Mouse (Mus musculus): ENCODE results near the gene B3gat2.

Gene B3gat2

GRCm38 (mm10) chr1:23792737-23793533, 31.4 kb downstream of the B3gat2 start:
- ChIA-PET POLR2A (no interaction called here), CTCF (interaction anchor here in 3 of 4 experiments (0.7 to 2.9 kb wide), 9 partner anchors 30 to 345 kb away, joined by 3 to 16 read pairs (median 4); partner anchors contain the start of gene B3gat2 (in 1 of the 3))

GRCm38 (mm10) chr1:23798306-23798705, 36.8 kb downstream of the B3gat2 start:
- ChIA-PET POLR2A (no interaction called here), CTCF (interaction anchor here in 1 of 4 experiments (0.6 kb wide), 1 partner anchor 8 kb away, joined by 3 read pairs; no protein-coding TSS in a partner anchor)

- POLR2A ChIA-PET, result no interaction called here
- CTCF ChIA-PET, result no interaction called here
Observed at GRCm38 (mm10) chr1:23821615-23822014, 60.1 kb downstream of the B3gat2 start.

- ChIA-PET CTCF (interaction anchor here (0.6 to 2.3 kb wide), 31 partner anchors 8 to 1452 kb away, joined by 3 to 28 read pairs (median 4); partner anchors contain the start of genes Fam135a (in 1 of the 4) and Sdhaf4 (in 1 of the 4)), POLR2A (interaction anchor here in 3 of 4 experiments (0.5 to 1.6 kb wide), 5 partner anchors 15 to 420 kb away, joined by 3 to 22 read pairs (median 3); partner anchors contain the start of genes Fam135a (in 1 of the 3) and Sdhaf4 (in 1 of the 3))
Observed at GRCm38 (mm10) chr1:23826887-23827758, 65.6 kb downstream of the B3gat2 start.

GRCm38 (mm10) chr1:23834246-23834645, 72.7 kb downstream of the B3gat2 start:
- CTCF ChIA-PET, result interaction anchor here in 1 of 4 experiments (0.7 kb wide), 1 partner anchor 75 kb away, joined by 3 read pairs; no protein-coding TSS in a partner anchor
- POLR2A ChIA-PET, result no interaction called here

GRCm38 (mm10) chr1:23834819-23835218, 73.3 kb downstream of the B3gat2 start:
- CTCF ChIA-PET, result interaction anchor here in 1 of 4 experiments (0.7 kb wide), 1 partner anchor 74 kb away, joined by 3 read pairs; no protein-coding TSS in a partner anchor

GRCm38 (mm10) chr1:23836630-23837029, 75.1 kb downstream of the B3gat2 start:
- POLR2A ChIA-PET, result no interaction called here
- CTCF ChIA-PET, result no interaction called here

More at GRCm38 (mm10) chr1:23834819-23835218, 73.3 kb downstream of the B3gat2 start:
- POLR2A ChIA-PET, result no interaction called here

- ChIA-PET CTCF (interaction anchor here in 1 of 4 experiments (0.5 kb wide), 1 partner anchor 14 kb away, joined by 3 read pairs; no protein-coding TSS in a partner anchor), POLR2A (interaction anchor here in 2 of 4 experiments (0.6 to 1.2 kb wide), 2 partner anchors 11 to 1873 kb away, joined by 3 to 4 read pairs; no protein-coding TSS in a partner anchor)
Observed at GRCm38 (mm10) chr1:23840924-23841323, 79.4 kb downstream of the B3gat2 start.

- ChIA-PET POLR2A (no interaction called here), CTCF (interaction anchor here in 1 of 4 experiments (0.8 kb wide), 1 partner anchor 267 kb away, joined by 7 read pairs; no protein-coding TSS in a partner anchor)
Observed at GRCm38 (mm10) chr1:23842629-23843028, 81.1 kb downstream of the B3gat2 start.

GRCm38 (mm10) chr1:23843790-23844189, 82.2 kb downstream of the B3gat2 start:
- ChIA-PET CTCF (no interaction called here), POLR2A (interaction anchor here in 1 of 4 experiments (1.2 kb wide), 1 partner anchor 12 kb away, joined by 3 read pairs; no protein-coding TSS in a partner anchor)

GRCm38 (mm10) chr1:23845007-23845406, 83.5 kb downstream of the B3gat2 start:
- ChIA-PET CTCF (interaction anchor here in 1 of 4 experiments (1.9 kb wide), 1 partner anchor 18 kb away, joined by 4 read pairs; no protein-coding TSS in a partner anchor), POLR2A (interaction anchor here in 1 of 4 experiments (0.6 to 1.2 kb wide), 2 partner anchors 13 to 161 kb away, joined by 3 read pairs; partner anchors contain the start of gene Sdhaf4)

- ChIA-PET CTCF (interaction anchor here in 1 of 4 experiments (1.9 kb wide), 1 partner anchor 19 kb away, joined by 4 read pairs; no protein-coding TSS in a partner anchor), POLR2A (no interaction called here)
Observed at GRCm38 (mm10) chr1:23846044-23846680, 84.6 kb downstream of the B3gat2 start.

- POLR2A ChIA-PET, result no interaction called here
Observed at GRCm38 (mm10) chr1:23855623-23856022, 94.1 kb downstream of the B3gat2 start.

GRCm38 (mm10) chr1:23860944-23861343, 99.4 kb downstream of the B3gat2 start:
- POLR2A ChIA-PET, result no interaction called here

More at GRCm38 (mm10) chr1:23855623-23856022, 94.1 kb downstream of the B3gat2 start:
- CTCF ChIA-PET, result no interaction called here

GRCm38 (mm10) chr1:23865566-23865965, 104.0 kb downstream of the B3gat2 start:
- POLR2A ChIA-PET, result interaction anchor here in 2 of 4 experiments (0.7 to 1.1 kb wide), 2 partner anchors 154 to 235 kb away, joined by 3 read pairs; partner anchors contain the start of gene Fam135a (in 1 of the 2)

More at GRCm38 (mm10) chr1:23860944-23861343, 99.4 kb downstream of the B3gat2 start:
- CTCF ChIA-PET, result no interaction called here

GRCm38 (mm10) chr1:23867350-23867862, 105.9 kb downstream of the B3gat2 start:
- POLR2A ChIA-PET, result no interaction called here

More at GRCm38 (mm10) chr1:23865566-23865965, 104.0 kb downstream of the B3gat2 start:
- CTCF ChIA-PET, result no interaction called here

GRCm38 (mm10) chr1:23872194-23872593, 110.6 kb downstream of the B3gat2 start:
- ChIA-PET CTCF (no interaction called here), POLR2A (no interaction called here)

More at GRCm38 (mm10) chr1:23867350-23867862, 105.9 kb downstream of the B3gat2 start:
- CTCF ChIA-PET, result interaction anchor here in 1 of 4 experiments (0.6 kb wide), 1 partner anchor 152 kb away, joined by 3 read pairs; no protein-coding TSS in a partner anchor

GRCm38 (mm10) chr1:23882681-23883080, 121.1 kb downstream of the B3gat2 start:
- ChIA-PET POLR2A (no interaction called here), CTCF (interaction anchor here in 2 of 4 experiments (0.6 kb wide), 2 partner anchors 13 kb away, joined by 6 to 7 read pairs; no protein-coding TSS in a partner anchor)
